Mouse (Mus musculus) MEL (cell line): Measurements from ENCODE around the gene Scube3.

Experiments used
- BHLHE40 ChIP-seq: IDR thresholded peaks from 2 replicates; pipeline ENCODE4 v1.6.1; 2012; ENCODE audit warnings: low read depth, mild to moderate bottlenecking, inconsistent platforms, low read length, improper control_type of control experiment, borderline replicate concordance
- CTCF ChIP-seq, 3 experiments: IDR thresholded peaks in 2 of 3; conservative IDR thresholded peaks in 1 of 3; 2 replicates each; pipeline ENCODE4 v1.5.1; 2011 to 2012; ENCODE audit warnings: low read length in 3 of 3, low read depth in 2 of 3, mild to moderate bottlenecking in 2 of 3, improper control_type of control experiment in 1 of 3, inconsistent platforms in 1 of 3, mixed read lengths in 1 of 3, moderate library complexity in 1 of 3; ENCODE audit not compliant: control insufficient read depth in 1 of 3, insufficient read depth in 1 of 3, poor library complexity in 1 of 3, severe bottlenecking in 1 of 3
- E2F4 ChIP-seq: IDR thresholded peaks from 2 replicates; pipeline ENCODE4 v1.6.1; 2011; ENCODE audit warnings: low read depth, low read length, improper control_type of control experiment, borderline replicate concordance
- ELF1 ChIP-seq: IDR thresholded peaks from 2 replicates; pipeline ENCODE4 v1.6.1; 2014; ENCODE audit warnings: low read depth, mild to moderate bottlenecking, inconsistent platforms, low read length, improper control_type of control experiment, moderate library complexity
- EP300 ChIP-seq, 2 experiments: IDR thresholded peaks; 2 replicates each; pipeline ENCODE4 v1.6.1; 2011; ENCODE audit warnings: improper control_type of control experiment in 2 of 2, low read length in 2 of 2, low read depth in 1 of 2, mild to moderate bottlenecking in 1 of 2
- GATA1 ChIP-seq: IDR thresholded peaks from 2 replicates; pipeline ENCODE4 v1.6.1; 2011; ENCODE audit warnings: low read depth, low read length, improper control_type of control experiment
- MAFK ChIP-seq: IDR thresholded peaks from 2 replicates; pipeline ENCODE4 v1.6.1; 2011; ENCODE audit warnings: low read depth, mild to moderate bottlenecking, low read length, improper control_type of control experiment, borderline replicate concordance
- MAX ChIP-seq: IDR thresholded peaks from 2 replicates; pipeline ENCODE4 v1.6.1; 2011; ENCODE audit warnings: low read length, improper control_type of control experiment
- MEF2A ChIP-seq: IDR thresholded peaks from 2 replicates; pipeline ENCODE4 v1.6.1; 2014; ENCODE audit warnings: low read depth, mild to moderate bottlenecking, inconsistent platforms, low read length, improper control_type of control experiment; ENCODE audit not compliant: poor library complexity, insufficient replicate concordance, severe bottlenecking; ENCODE audit errors: extremely low read depth
- NELFE ChIP-seq: IDR thresholded peaks from 2 replicates; pipeline ENCODE4 v1.6.1; 2011; ENCODE audit warnings: low read depth, low read length, improper control_type of control experiment
- POLR2AphosphoS5 ChIP-seq: IDR thresholded peaks from 2 replicates; pipeline ENCODE4 v1.6.1; 2012; ENCODE audit warnings: low read depth, borderline replicate concordance, mild to moderate bottlenecking, inconsistent platforms, low read length, moderate library complexity, mixed read lengths
- TAL1 ChIP-seq: IDR thresholded peaks from 2 replicates; pipeline ENCODE4 v1.6.1; 2012; ENCODE audit warnings: mild to moderate bottlenecking, inconsistent platforms, low read length, moderate library complexity, mixed read lengths
- TBP ChIP-seq: IDR thresholded peaks from 2 replicates; pipeline ENCODE4 v1.8.0; 2011; ENCODE audit warnings: low read depth, low read length, improper control_type of control experiment
- ZC3H11A ChIP-seq: IDR thresholded peaks from 2 replicates; pipeline ENCODE4 v1.6.1; 2012; ENCODE audit warnings: low read depth, mild to moderate bottlenecking, inconsistent platforms, low read length, improper control_type of control experiment

DNA sequence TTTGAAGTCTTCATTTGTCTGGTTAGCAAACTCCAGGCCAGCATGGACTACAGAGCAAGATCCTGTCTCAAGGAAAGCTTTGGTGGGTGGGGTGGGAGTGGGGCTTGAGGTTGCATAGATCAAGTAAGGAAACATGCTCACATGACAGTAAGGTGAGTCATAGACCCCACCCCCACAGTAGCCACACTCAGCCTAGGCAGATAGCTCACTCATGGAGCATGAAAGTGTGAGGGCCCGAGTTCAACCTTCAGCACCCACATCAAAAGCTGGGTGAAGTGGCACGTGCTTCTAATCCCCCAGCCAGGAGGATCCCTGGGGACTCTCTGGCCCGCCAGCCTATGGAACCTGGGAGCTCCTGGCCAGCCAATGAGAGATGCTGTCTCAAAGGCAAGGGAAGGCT lies 51.6 kb downstream of the Scube3 start:
- TF ChIP-seq ELF1 (no peak), E2F4 (no peak), GATA1 (no peak), TBP (no peak), ZC3H11A (no peak), CTCF (IDR thresholded peaks at IDR 0.05 in 2 of 3, conservative IDR thresholded peaks at IDR 0.05 in 1 of 3; ENCODE audit: control insufficient read depth in 1 of 3, insufficient read depth in 1 of 3, low read depth in 2 of 3, low read length in 3 of 3, poor library complexity in 1 of 3, severe bottlenecking in 1 of 3) (no peak), MAX (no peak), EP300 (IDR thresholded peaks at IDR 0.05; ENCODE audit: low read depth in 1 of 2, low read length in 2 of 2) (no peak), POLR2AphosphoS5 (no peak), MEF2A (no peak), MAFK (no peak), NELFE (no peak), TAL1 (no peak), BHLHE40 (no peak)
